ENCODE assay signal across 8 mouse cellular contexts in genomic region chr2:25372644-25373391, GRCm38 (mm10). TPM values are rescaled to one million over a fixed set of nuclear protein-coding genes. Genes with fewer than 3 reads are reported as not detected.
DNase-seq lines count a peak whose midpoint lies in the region; ATAC-seq and TF ChIP-seq lines count a peak whose summit lies in the region.

No protein-coding gene starts in this region.

- no peak overlapping the region for H3K27ac ChIP-seq in kidney, postnatal 0 days
- H3K27ac ChIP-seq in embryonic facial prominence, embryonic 12.5 days, result 0 out of 2 replicates have a peak overlapping the region, but pooled peaks have one; percentile 3
- peak overlapping the region; percentile 92 for H3K27ac ChIP-seq in limb, embryonic 10.5 days

- H3K4me3 ChIP-seq in kidney, postnatal 0 days (replicated peaks; ENCODE audit: low read depth, low read length), result peak overlapping the region; percentile 66
- peak overlapping the region; percentile 67 for H3K4me3 ChIP-seq in embryonic facial prominence, embryonic 12.5 days
- H3K4me3 ChIP-seq in limb, embryonic 10.5 days, result peak overlapping the region; percentile 78

- H3K9ac ChIP-seq in kidney, postnatal 0 days (ENCODE audit: low read depth, low read length), result peak overlapping the region; percentile 61
- H3K9ac ChIP-seq in embryonic facial prominence, embryonic 12.5 days, result peak overlapping the region; percentile 72

- no peak for TF ChIP-seq CTCF in kidney, postnatal 0 days (IDR thresholded peaks at IDR 0.05; ENCODE audit: low read depth)

- H3K9me3 ChIP-seq in kidney, postnatal 0 days (replicated peaks; ENCODE audit: low read length), result no peaks in the 10 kb centered on the region
- H3K9me3 ChIP-seq in embryonic facial prominence, embryonic 12.5 days, result no peaks in the 10 kb centered on the region
- H3K9me3 ChIP-seq in limb, embryonic 10.5 days (replicated peaks), result no peaks in the 10 kb centered on the region

- 3% methylated on average over 42 of the region's 42 CpGs for WGBS in kidney, postnatal 0 days
- WGBS in embryonic facial prominence, embryonic 12.5 days, result 2% methylated on average over 42 of the region's 42 CpGs
- WGBS in limb, embryonic 10.5 days, result 2% methylated on average over 42 of the region's 42 CpGs

- peak overlapping the region; percentile 98 for H3K4me2 ChIP-seq in kidney, postnatal 0 days (ENCODE audit: low read length)
- peak overlapping the region; percentile 92 for H3K4me2 ChIP-seq in embryonic facial prominence, embryonic 12.5 days (replicated peaks)

- H3K4me1 ChIP-seq in kidney, postnatal 0 days (replicated peaks; ENCODE audit: insufficient read depth, low read length), result peaks cover 12% of the 10 kb centered on the region
- peaks cover 20% of the 10 kb centered on the region for H3K4me1 ChIP-seq in embryonic facial prominence, embryonic 12.5 days
- peaks cover 31% of the 10 kb centered on the region for H3K4me1 ChIP-seq in limb, embryonic 10.5 days

- ATAC-seq in kidney, postnatal 0 days (replicated peaks; ENCODE audit: low FRiP score, low read depth), result no peak; the same call in 1 of the 2 replicates
- no peak for ATAC-seq in embryonic facial prominence, embryonic 12.5 days (ENCODE audit: insufficient number of reproducible peaks, insufficient read depth, low FRiP score, low TSS enrichment)

- no peaks in the 10 kb centered on the region for H3K27me3 ChIP-seq in kidney, postnatal 0 days (ENCODE audit: insufficient read depth, low read length)
- H3K27me3 ChIP-seq in embryonic facial prominence, embryonic 12.5 days, result 0 out of 2 replicates have a peak, but pooled peaks cover 3% of the 10 kb centered on the region
- H3K27me3 ChIP-seq in limb, embryonic 10.5 days (ENCODE audit: low read depth, poor library complexity, severe bottlenecking), result no peaks in the 10 kb centered on the region

- no peaks in the 10 kb centered on the region for H3K36me3 ChIP-seq in kidney, postnatal 0 days (ENCODE audit: insufficient read depth, low read length)
- peaks cover 31% of the 10 kb centered on the region for H3K36me3 ChIP-seq in embryonic facial prominence, embryonic 12.5 days
- H3K36me3 ChIP-seq in limb, embryonic 10.5 days, result peaks cover 34% of the 10 kb centered on the region

- no peak for DNase-seq in kidney, postnatal 0 days (ENCODE audit: low spot score)
- no peak for DNase-seq in kidney, postnatal 36 days
- DNase-seq in limb, embryonic 10.5 days (ENCODE audit: low spot score), result no peak
- DNase-seq in neural tube, embryonic 10.5 days (ENCODE audit: extremely low spot score, low spot score), result peak; percentile 40
- no peak for DNase-seq in urinary bladder, postnatal 25 days (ENCODE audit: low spot score)
- no peak for DNase-seq in kidney, postnatal 14 days
- DNase-seq in layer of hippocampus, adult 8-10 months (ENCODE audit: low spot score in 2 of 2), result no peak

RNA-seq across cellular contexts. Expression of gene Sapcd2, which starts 0.7 kb away (rescaled TPM):
- polyA plus RNA-seq in kidney, postnatal 0 days (2015; fragmentation: Nextera tagmentation; extraction: Ambion mirVana), result 17.9 and 19.3 TPM in 2 replicates
- 51.4 and 51.6 TPM in 2 replicates for polyA plus RNA-seq in embryonic facial prominence, embryonic 12.5 days (2016; fragmentation: Nextera tagmentation; extraction: Ambion mirVana)
- polyA plus RNA-seq in limb, embryonic 10.5 days (2016; fragmentation: Nextera tagmentation; extraction: Ambion mirVana), result 88.3 and 88.7 TPM in 2 replicates
- total RNA-seq in layer of hippocampus, adult 8-10 months (2022), result 1 to 10 TPM; 2.4 to 4.6 (median 4.2) TPM

RNA-seq across cellular contexts. Expression of gene Uap1l1, which starts 7.3 kb away (rescaled TPM):
- 80.5 and 92.8 TPM in 2 replicates for polyA plus RNA-seq in kidney, postnatal 0 days (2015; fragmentation: Nextera tagmentation; extraction: Ambion mirVana)
- 7.9 and 8.9 TPM in 2 replicates for polyA plus RNA-seq in embryonic facial prominence, embryonic 12.5 days (2016; fragmentation: Nextera tagmentation; extraction: Ambion mirVana)
- polyA plus RNA-seq in limb, embryonic 10.5 days (2016; fragmentation: Nextera tagmentation; extraction: Ambion mirVana), result 8.1 and 9.0 TPM in 2 replicates
- 10 to 100 TPM; 12.0 to 28.7 (median 20.3) TPM for total RNA-seq in layer of hippocampus, adult 8-10 months (2022)

RNA-seq across cellular contexts. Expression of gene Dpp7, which starts 16.7 kb away (rescaled TPM):
- 28.5 and 31.5 TPM in 2 replicates for polyA plus RNA-seq in kidney, postnatal 0 days (2015; fragmentation: Nextera tagmentation; extraction: Ambion mirVana)
- 25.0 and 27.0 TPM in 2 replicates for polyA plus RNA-seq in embryonic facial prominence, embryonic 12.5 days (2016; fragmentation: Nextera tagmentation; extraction: Ambion mirVana)
- polyA plus RNA-seq in limb, embryonic 10.5 days (2016; fragmentation: Nextera tagmentation; extraction: Ambion mirVana), result 15.7 and 18.7 TPM in 2 replicates
- 10 to 100 TPM; 38.9 to 52.9 (median 45.4) TPM for total RNA-seq in layer of hippocampus, adult 8-10 months (2022)

RNA-seq across cellular contexts. Expression of gene Entpd2, which starts 22.9 kb away (rescaled TPM):
- polyA plus RNA-seq in kidney, postnatal 0 days (2015; fragmentation: Nextera tagmentation; extraction: Ambion mirVana), result 6.9 and 7.8 TPM in 2 replicates
- 0.41 and 0.42 TPM in 2 replicates for polyA plus RNA-seq in embryonic facial prominence, embryonic 12.5 days (2016; fragmentation: Nextera tagmentation; extraction: Ambion mirVana)
- polyA plus RNA-seq in limb, embryonic 10.5 days (2016; fragmentation: Nextera tagmentation; extraction: Ambion mirVana), result 0.19 TPM in 1 of 2 replicates, not detected in the other
- total RNA-seq in layer of hippocampus, adult 8-10 months (2022), result 10 to 100 TPM; 14.6 to 20.7 (median 16.8) TPM

RNA-seq across cellular contexts. Expression of gene Npdc1, which starts 26.3 kb away (rescaled TPM):
- polyA plus RNA-seq in kidney, postnatal 0 days (2015; fragmentation: Nextera tagmentation; extraction: Ambion mirVana), result 43.9 and 49.9 TPM in 2 replicates
- 47.7 and 60.0 TPM in 2 replicates for polyA plus RNA-seq in embryonic facial prominence, embryonic 12.5 days (2016; fragmentation: Nextera tagmentation; extraction: Ambion mirVana)
- 5.7 and 8.1 TPM in 2 replicates for polyA plus RNA-seq in limb, embryonic 10.5 days (2016; fragmentation: Nextera tagmentation; extraction: Ambion mirVana)
- 100 to 1,000 TPM; 390 to 435 (median 411) TPM for total RNA-seq in layer of hippocampus, adult 8-10 months (2022)
